Mouse (Mus musculus): ENCODE results near the gene Nod2. TPM values are rescaled to one million over a fixed set of nuclear protein-coding genes. Genes with fewer than 3 reads are reported as not detected.
A peak's percentile ranks its signal among the peaks of the same experiment; 100 is the strongest.

Gene Nod2
- polyA plus RNA-seq, 1 experiment from 2014 or later, result 0.28 TPM

DNA sequence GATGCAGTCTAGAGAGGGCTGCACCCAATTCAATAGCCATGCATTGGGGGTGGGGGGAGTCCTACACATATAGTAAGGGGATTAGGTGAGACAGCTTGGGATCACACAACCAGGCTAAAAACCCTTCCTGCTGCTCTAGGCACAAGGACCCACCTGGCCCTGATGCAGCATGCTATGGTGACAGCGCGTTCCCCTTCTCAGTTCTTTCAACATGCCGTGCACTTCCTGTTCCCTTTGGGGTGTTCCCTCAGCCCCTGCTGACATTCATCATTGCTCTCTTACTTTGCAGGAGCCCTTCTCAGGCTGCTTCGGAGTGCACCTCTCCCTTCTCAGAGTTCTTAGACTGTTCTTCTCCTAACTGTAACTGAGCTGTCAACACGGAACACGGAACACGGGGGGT is 47.2 kb downstream of the Nod2 start:
- H3K4me3 ChIP-seq (replicated peaks; ENCODE audit: low read length), result no peak overlapping the region
- H3K27ac ChIP-seq (ENCODE audit: low read length), result no peak overlapping the region
- H3K27me3 ChIP-seq (ENCODE audit: control insufficient read depth, insufficient read depth, low read length), result no peaks in the 10 kb centered on the region
- peaks cover 3% of the 10 kb centered on the region; the same call in 1 of the 2 replicates for H3K4me1 ChIP-seq (ENCODE audit: control insufficient read depth, insufficient read depth, low read length)
- no peak overlapping the region for H3K4me2 ChIP-seq (ENCODE audit: low read depth, low read length)
- no peak for ATAC-seq (ENCODE audit: insufficient read depth, low FRiP score)
- no peak overlapping the region for H3K9ac ChIP-seq (ENCODE audit: low read length)
- WGBS, result 56% methylated on average over 7 of the region's 7 CpGs
- H3K9me3 ChIP-seq (replicated peaks; ENCODE audit: control insufficient read depth, low read length), result no peaks in the 10 kb centered on the region
- no peaks in the 10 kb centered on the region for H3K36me3 ChIP-seq (ENCODE audit: control insufficient read depth, insufficient read depth, low read length)

DNA sequence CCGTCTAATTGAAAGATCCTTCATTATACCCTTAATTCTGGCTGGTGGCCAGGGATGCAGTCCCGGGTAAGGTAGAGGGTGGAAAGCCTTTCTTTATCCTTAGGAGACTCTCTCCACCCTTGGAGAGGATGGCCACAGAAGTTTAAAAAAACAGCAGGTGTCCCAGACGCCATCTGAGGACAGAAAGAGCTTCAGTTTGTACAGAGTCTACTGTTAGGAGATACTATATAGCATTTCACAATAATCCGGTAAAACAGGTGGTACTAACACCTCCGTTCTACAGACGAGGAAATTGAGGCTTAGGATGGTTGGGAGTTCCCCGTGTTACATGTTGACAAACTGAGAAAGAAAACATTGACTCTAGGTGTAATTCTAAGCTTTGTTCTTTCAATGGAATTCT is 49.1 kb downstream of the Nod2 start:
- ATAC-seq (ENCODE audit: insufficient read depth, low FRiP score), result no peak
- Histone ChIP-seq H3K36me3 (ENCODE audit: control insufficient read depth, insufficient read depth, low read length) (no peaks in the 10 kb centered on the region), H3K9ac (ENCODE audit: low read length) (peak overlapping the region; percentile 36), H3K4me3 (replicated peaks; ENCODE audit: low read length) (peak overlapping the region; percentile 90), H3K9me3 (replicated peaks; ENCODE audit: control insufficient read depth, low read length) (no peaks in the 10 kb centered on the region), H3K4me2 (ENCODE audit: low read depth, low read length) (peak overlapping the region; percentile 56), H3K27me3 (ENCODE audit: control insufficient read depth, insufficient read depth, low read length) (no peaks in the 10 kb centered on the region), H3K27ac (ENCODE audit: low read length) (no peak overlapping the region), H3K4me1 (ENCODE audit: control insufficient read depth, insufficient read depth, low read length) (peaks cover 3% of the 10 kb centered on the region; the same call in 1 of the 2 replicates)
- 19% methylated on average over 7 of the region's 7 CpGs for WGBS

GRCm38 (mm10) chr8:88696721-88697641 is 49.9 kb downstream of the Nod2 start, which contains the start of gene Cyld:
Gene Cyld, plus strand, starts transcription at chr8:88697028.
- Histone ChIP-seq H3K4me1 (ENCODE audit: control insufficient read depth, insufficient read depth, low read length) (peaks cover 3% of the 10 kb centered on the region; the same call in 1 of the 2 replicates), H3K9me3 (replicated peaks; ENCODE audit: control insufficient read depth, low read length) (no peaks in the 10 kb centered on the region), H3K27me3 (ENCODE audit: control insufficient read depth, insufficient read depth, low read length) (no peaks in the 10 kb centered on the region), H3K9ac (ENCODE audit: low read length) (peak within 1 kb of the TSS; percentile 85), H3K4me3 (replicated peaks; ENCODE audit: low read length) (peak within 1 kb of the TSS; percentile 90), H3K4me2 (ENCODE audit: low read depth, low read length) (peak within 1 kb of the TSS; percentile 56), H3K27ac (ENCODE audit: low read length) (peak within 1 kb of the TSS; percentile 63), H3K36me3 (ENCODE audit: control insufficient read depth, insufficient read depth, low read length) (no peaks in the 10 kb centered on the region)
- peak; percentile 99 for ATAC-seq (ENCODE audit: insufficient read depth, low FRiP score)
- under 1% methylated on average over 80 of the region's 80 CpGs for WGBS

DNA sequence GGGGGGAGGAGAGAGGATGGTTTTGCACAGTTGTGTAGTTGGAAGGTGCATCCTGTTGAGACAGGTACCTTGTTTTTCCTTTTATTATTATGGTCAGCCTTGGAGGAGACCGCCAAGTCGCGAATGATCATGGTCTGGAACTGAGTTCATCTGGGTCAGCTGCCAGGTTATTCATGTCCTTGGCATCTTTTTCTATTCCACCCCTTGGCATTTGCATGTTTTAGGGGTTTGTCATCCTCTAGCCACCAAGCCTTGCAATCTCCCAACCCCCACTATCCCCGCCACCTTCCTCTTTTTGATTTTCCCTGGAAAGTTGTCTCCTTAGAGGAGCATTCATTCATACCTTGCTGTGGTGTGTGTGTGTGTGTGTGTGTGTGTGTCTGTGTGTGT is 50.5 kb downstream of the Nod2 start:
- no peaks in the 10 kb centered on the region for H3K27me3 ChIP-seq (ENCODE audit: control insufficient read depth, insufficient read depth, low read length)
- no peaks in the 10 kb centered on the region for H3K36me3 ChIP-seq (ENCODE audit: control insufficient read depth, insufficient read depth, low read length)
- H3K27ac ChIP-seq (ENCODE audit: low read length), result peak overlapping the region; percentile 63
- H3K4me3 ChIP-seq (replicated peaks; ENCODE audit: low read length), result peak overlapping the region; percentile 90
- no peaks in the 10 kb centered on the region for H3K9me3 ChIP-seq (replicated peaks; ENCODE audit: control insufficient read depth, low read length)
- H3K4me1 ChIP-seq (ENCODE audit: control insufficient read depth, insufficient read depth, low read length), result peaks cover 3% of the 10 kb centered on the region; the same call in 1 of the 2 replicates
- H3K4me2 ChIP-seq (ENCODE audit: low read depth, low read length), result peak overlapping the region; percentile 55
- ATAC-seq (ENCODE audit: insufficient read depth, low FRiP score), result no peak
- peak overlapping the region; percentile 85 for H3K9ac ChIP-seq (ENCODE audit: low read length)
- 9% methylated on average over 4 of the region's 4 CpGs for WGBS

DNA sequence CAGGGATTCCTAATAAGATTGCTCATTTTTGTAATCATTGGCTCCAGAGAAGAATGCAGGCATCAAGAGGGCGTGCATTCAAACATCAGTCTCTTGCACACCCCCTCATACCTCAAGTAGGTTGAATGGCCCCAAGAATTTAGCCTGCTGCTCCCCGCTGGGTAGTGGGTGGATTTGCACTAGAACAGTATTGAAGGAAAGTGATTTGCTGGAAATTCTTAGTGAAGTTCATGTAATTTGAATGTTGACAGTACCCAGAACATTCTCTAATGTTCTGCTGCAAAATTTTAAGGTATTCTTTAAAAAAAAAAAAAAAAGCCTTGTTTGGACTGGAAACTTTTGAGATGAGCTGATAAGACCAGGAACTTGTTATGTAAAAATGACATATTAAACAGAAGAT is 50.9 kb downstream of the Nod2 start:
- Histone ChIP-seq H3K4me2 (ENCODE audit: low read depth, low read length) (peak overlapping the region; percentile 55), H3K4me1 (ENCODE audit: control insufficient read depth, insufficient read depth, low read length) (peaks cover 3% of the 10 kb centered on the region; the same call in 1 of the 2 replicates), H3K9ac (ENCODE audit: low read length) (peak overlapping the region; percentile 85; the same call in 1 of the 2 replicates), H3K36me3 (ENCODE audit: control insufficient read depth, insufficient read depth, low read length) (no peaks in the 10 kb centered on the region), H3K27ac (ENCODE audit: low read length) (no peak overlapping the region), H3K4me3 (replicated peaks; ENCODE audit: low read length) (peak overlapping the region; percentile 90), H3K9me3 (replicated peaks; ENCODE audit: control insufficient read depth, low read length) (no peaks in the 10 kb centered on the region), H3K27me3 (ENCODE audit: control insufficient read depth, insufficient read depth, low read length) (no peaks in the 10 kb centered on the region)
- ATAC-seq (ENCODE audit: insufficient read depth, low FRiP score), result no peak
- 43% methylated on average over 2 of the region's 2 CpGs for WGBS

GRCm38 (mm10) chr8:88701611-88702010 is 54.5 kb downstream of the Nod2 start:
- Histone ChIP-seq H3K4me1 (ENCODE audit: control insufficient read depth, insufficient read depth, low read length) (no peaks in the 10 kb centered on the region), H3K9ac (ENCODE audit: low read length) (no peak overlapping the region), H3K27me3 (ENCODE audit: control insufficient read depth, insufficient read depth, low read length) (no peaks in the 10 kb centered on the region), H3K4me2 (ENCODE audit: low read depth, low read length) (no peak overlapping the region), H3K36me3 (ENCODE audit: control insufficient read depth, insufficient read depth, low read length) (no peaks in the 10 kb centered on the region), H3K4me3 (replicated peaks; ENCODE audit: low read length) (no peak overlapping the region), H3K9me3 (replicated peaks; ENCODE audit: control insufficient read depth, low read length) (no peaks in the 10 kb centered on the region), H3K27ac (ENCODE audit: low read length) (no peak overlapping the region)
- 21% methylated on average over 2 of the region's 2 CpGs for WGBS
- ATAC-seq (ENCODE audit: insufficient read depth, low FRiP score), result no peak

DNA sequence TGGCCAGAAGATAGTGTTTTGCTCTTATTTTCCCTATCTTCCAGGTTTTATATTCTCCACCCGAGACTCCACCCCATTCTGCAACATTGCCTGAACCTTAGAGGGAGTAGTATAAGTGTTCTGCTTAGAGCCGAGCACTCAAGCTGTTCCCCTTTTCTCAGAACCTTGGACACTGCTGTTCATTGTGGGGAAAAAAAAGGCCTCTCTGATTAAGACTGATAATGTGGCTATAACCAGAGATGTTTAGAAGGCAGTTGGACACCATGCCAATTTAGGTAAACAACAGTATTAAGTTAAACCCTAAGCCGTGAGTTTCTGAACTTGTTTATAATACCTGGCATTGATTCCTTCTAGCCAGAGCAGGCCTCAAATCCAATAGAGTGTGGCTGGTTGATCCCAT is 55.7 kb downstream of the Nod2 start:
- no peaks in the 10 kb centered on the region for H3K27me3 ChIP-seq (ENCODE audit: control insufficient read depth, insufficient read depth, low read length)
- ATAC-seq (ENCODE audit: insufficient read depth, low FRiP score), result no peak
- H3K4me1 ChIP-seq (ENCODE audit: control insufficient read depth, insufficient read depth, low read length), result no peaks in the 10 kb centered on the region
- no peak overlapping the region for H3K9ac ChIP-seq (ENCODE audit: low read length)
- no peak overlapping the region for H3K27ac ChIP-seq (ENCODE audit: low read length)
- H3K4me3 ChIP-seq (replicated peaks; ENCODE audit: low read length), result no peak overlapping the region
- H3K36me3 ChIP-seq (ENCODE audit: control insufficient read depth, insufficient read depth, low read length), result no peaks in the 10 kb centered on the region
- H3K9me3 ChIP-seq (replicated peaks; ENCODE audit: control insufficient read depth, low read length), result no peaks in the 10 kb centered on the region
- H3K4me2 ChIP-seq (ENCODE audit: low read depth, low read length), result no peak overlapping the region
- 78% methylated on average over 3 of the region's 3 CpGs for WGBS

GRCm38 (mm10) chr8:88723256-88723963 is 76.3 kb downstream of the Nod2 start:
- Histone ChIP-seq H3K36me3 (ENCODE audit: control insufficient read depth, insufficient read depth, low read length) (no peaks in the 10 kb centered on the region; the same call in 1 of the 2 replicates), H3K9me3 (replicated peaks; ENCODE audit: control insufficient read depth, low read length) (no peaks in the 10 kb centered on the region), H3K9ac (ENCODE audit: low read length) (no peak overlapping the region), H3K4me2 (ENCODE audit: low read depth, low read length) (no peak overlapping the region), H3K4me3 (replicated peaks; ENCODE audit: low read length) (no peak overlapping the region), H3K4me1 (ENCODE audit: control insufficient read depth, insufficient read depth, low read length) (no peaks in the 10 kb centered on the region), H3K27me3 (ENCODE audit: control insufficient read depth, insufficient read depth, low read length) (no peaks in the 10 kb centered on the region), H3K27ac (ENCODE audit: low read length) (no peak overlapping the region)
- 91% methylated on average over 2 of the region's 2 CpGs for WGBS
- ATAC-seq (ENCODE audit: insufficient read depth, low FRiP score), result no peak
